Mouse (Mus musculus): Measurements from ENCODE around the gene Gng12.

DNA sequence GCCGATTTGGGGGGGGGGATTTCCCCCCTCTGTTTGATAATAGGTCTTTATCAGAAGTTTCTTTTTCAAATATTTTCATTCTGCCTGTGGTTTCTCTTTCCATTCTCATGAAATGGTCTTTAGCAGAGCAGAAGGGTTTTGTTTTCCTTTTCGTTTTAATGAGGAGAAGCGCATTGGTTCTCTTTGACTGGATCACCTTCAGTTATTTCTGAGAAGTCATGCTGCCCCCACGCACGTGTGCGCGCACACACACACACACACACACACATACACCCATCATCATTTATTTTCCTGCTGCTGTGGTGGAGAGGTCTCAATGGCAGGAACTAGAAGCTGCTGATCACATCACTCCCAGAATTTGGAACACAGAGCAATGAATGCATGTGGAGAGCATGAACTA, 20.8 kb downstream of the Gng12 start:
- TF ChIP-seq ZC3H11A (IDR thresholded peaks at IDR 0.05; ENCODE audit: borderline replicate concordance, low read depth, low read length) (no peak), CHD2 (IDR thresholded peaks at IDR 0.05; ENCODE audit: low read depth, low read length) (no peak), MAFK (IDR thresholded peaks at IDR 0.05; ENCODE audit: insufficient read depth, low read depth, low read length) (no peak), HCFC1 (IDR thresholded peaks at IDR 0.05; ENCODE audit: borderline replicate concordance, insufficient read depth, low read length) (no peak)

Measured in ES-E14 (cell line).